Mouse (Mus musculus): ENCODE measurements around the gene Zfand5.

DNA sequence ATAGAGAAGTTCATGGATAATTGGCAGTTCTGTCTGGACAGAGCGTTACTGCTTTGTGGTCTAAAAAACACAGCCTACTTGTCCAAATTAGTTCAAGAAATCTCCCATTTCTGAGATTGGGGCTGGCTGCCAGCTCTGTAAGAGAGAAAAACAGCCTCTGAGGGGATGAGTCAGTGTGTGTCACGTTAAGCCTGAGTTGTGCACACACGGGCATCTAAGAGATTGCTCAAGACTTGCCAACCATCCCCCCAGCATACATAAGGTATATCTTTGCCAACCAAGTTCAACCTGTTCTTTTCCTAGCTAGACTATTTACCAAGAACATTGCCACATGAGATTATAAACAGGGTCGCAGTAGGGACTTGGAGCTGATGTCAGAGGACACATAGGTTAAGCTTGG is 44.9 kb upstream of the Zfand5 start:
- TF ChIP-seq GATA1 (IDR thresholded peaks at IDR 0.05; ENCODE audit: borderline replicate concordance, low read length) (no peak), FLI1 (IDR thresholded peaks at IDR 0.05; ENCODE audit: low read length) (no peak)
